Mouse (Mus musculus) induced T-regulatory cell, adult 2 months (primary cell): ENCODE measurements around the gene Fam171b.

Experiments used
- DNase-seq: peaks from one replicate; pipeline ENCODE4 v3.0.0-alpha.2; 2012; ENCODE audit warnings: low read depth

Fam171b gene

GRCm38 (mm10) chr2:83893701-83894100 lies 81.3 kb downstream of the Fam171b start:
- DNase-seq = no peak

DNA sequence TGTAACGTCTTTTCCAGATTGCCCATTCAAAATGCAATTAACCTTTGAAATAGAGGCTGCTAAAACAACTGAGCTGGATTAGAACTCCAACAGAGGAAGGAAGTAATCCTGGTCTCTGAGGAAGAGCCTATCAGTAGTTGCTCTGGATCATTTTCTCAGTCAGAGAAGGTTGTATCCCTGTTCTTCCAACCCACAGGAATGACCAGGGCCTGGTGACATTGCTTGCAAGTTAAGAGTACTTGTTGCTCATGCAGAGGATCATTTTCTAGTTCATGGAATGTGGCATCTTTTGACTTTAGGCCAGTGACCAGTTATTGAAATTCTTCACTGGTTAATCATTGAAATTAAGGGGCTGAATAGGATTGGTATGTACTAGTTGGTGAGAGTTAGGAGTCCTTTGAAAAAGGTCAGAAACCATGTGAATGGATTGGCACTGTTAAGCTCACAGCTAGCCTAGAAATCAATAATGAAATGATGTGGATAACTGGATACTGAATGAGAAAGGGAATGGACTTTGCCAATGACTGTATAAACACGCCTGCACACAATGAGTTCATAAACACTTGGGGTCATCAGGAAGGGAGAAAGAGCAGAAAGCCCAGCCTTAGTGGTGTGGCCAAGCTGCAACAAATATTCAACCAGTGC lies 89.6 kb downstream of the Fam171b start:
- no peak for DNase-seq

- peak; percentile 29 for DNase-seq
Observed at GRCm38 (mm10) chr2:83929478-83930088, 117.1 kb downstream of the Fam171b start.
